Mouse (Mus musculus) heart, postnatal 0 days (tissue): Measurements from ENCODE around the gene Pola2.

Experiments
- CTCF ChIP-seq: IDR thresholded peaks from 2 replicates; pipeline ENCODE4 v1.5.1; 2016; ENCODE audit warnings: antibody characterized with exemption, control low read depth, low read depth
- EP300 ChIP-seq: IDR thresholded peaks from 2 replicates; pipeline ENCODE4 v1.6.1; 2016; ENCODE audit warnings: antibody characterized with exemption, low read depth

- TF ChIP-seq CTCF (no peak), EP300 (no peak)
Observed at GRCm38 (mm10) chr19:5988815-5989452, 24.9 kb upstream of the Pola2 start.
